Comparison of ENCODE assay signal across 21 mouse cellular contexts in the genomic region with DNA sequence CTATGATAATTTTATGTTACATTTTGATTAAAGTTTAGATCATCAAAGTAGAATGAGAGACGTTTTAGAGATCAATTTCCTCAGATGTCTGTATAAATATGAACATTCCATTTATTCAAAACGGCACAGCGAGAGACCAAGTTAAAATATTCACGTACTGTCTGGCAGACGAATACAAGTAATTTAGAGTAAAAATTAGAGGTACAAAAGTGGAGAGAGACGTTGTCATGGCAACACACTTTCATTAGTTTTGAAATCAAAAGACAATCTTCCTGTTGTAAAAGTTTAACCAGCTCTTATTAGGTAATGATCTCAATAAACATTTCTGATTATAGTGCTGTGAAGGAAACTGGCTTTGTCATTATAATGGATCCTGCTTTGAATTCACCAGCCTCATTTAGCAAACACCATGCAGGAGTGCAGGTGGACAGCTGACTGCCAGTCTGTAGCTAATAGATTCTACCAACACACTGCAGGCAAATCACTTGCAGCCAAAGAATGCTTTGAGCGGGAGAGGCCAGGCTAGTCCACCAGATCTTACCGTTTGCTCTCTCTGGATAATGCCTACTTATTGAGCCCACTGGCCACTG. TPM values are rescaled to one million over a fixed set of nuclear protein-coding genes. Genes with fewer than 3 reads are reported as not detected.
A peak's percentile ranks its signal among the peaks of the same experiment; 100 is the strongest.
DNase-seq lines count a peak whose midpoint lies in the region; ATAC-seq and TF ChIP-seq lines count a peak whose summit lies in the region.
"Had no signal": no experiment of that assay in that cellular context is flagged by ENCODE, and none has a peak within 500 bp of the region (broad histone marks: within the 10 kb centered on the region; RNA-seq: fewer than 3 reads in every experiment).

No protein-coding gene starts in this region.

- TF ChIP-seq POLR2A in brain, embryonic 14.5 days (IDR thresholded peaks at IDR 0.05; ENCODE audit: borderline replicate concordance, extremely low read depth, insufficient read depth, insufficient read length, poor library complexity, severe bottlenecking) = no peak

- H3K27ac ChIP-seq in hindbrain, embryonic 12.5 days = no peak overlapping the region
- H3K27ac ChIP-seq in hindbrain, embryonic 10.5 days = no peak overlapping the region
- peak overlapping the region; percentile 51; the same call in 1 of the 2 replicates for H3K27ac ChIP-seq in forebrain, postnatal 0 days (ENCODE audit: low read depth, low read length)
- H3K27ac ChIP-seq in midbrain, embryonic 14.5 days (replicated peaks; ENCODE audit: low read depth, low read length) = 0 out of 2 replicates have a peak overlapping the region, but pooled peaks have one; percentile 26
- H3K27ac ChIP-seq: limb, embryonic 13.5 days; neural tube, embryonic 12.5 days had no signal

- H3K4me3 ChIP-seq in hindbrain, embryonic 12.5 days = no peak overlapping the region
- no peak overlapping the region for H3K4me3 ChIP-seq in hindbrain, embryonic 10.5 days
- no peak overlapping the region for H3K4me3 ChIP-seq in forebrain, postnatal 0 days (ENCODE audit: low read depth, low read length)
- H3K4me3 ChIP-seq in midbrain, embryonic 14.5 days (replicated peaks; ENCODE audit: low read depth, low read length) = no peak overlapping the region
- H3K4me3 ChIP-seq: limb, embryonic 13.5 days; neural tube, embryonic 12.5 days had no signal

- no peak overlapping the region for H3K9ac ChIP-seq in hindbrain, embryonic 12.5 days
- H3K9ac ChIP-seq in forebrain, postnatal 0 days = no peak overlapping the region
- H3K9ac ChIP-seq in midbrain, embryonic 14.5 days (replicated peaks; ENCODE audit: low read length) = no peak overlapping the region
- H3K9ac ChIP-seq: limb, embryonic 13.5 days; liver, postnatal 0 days; neural tube, embryonic 12.5 days had no signal

- no peaks in the 10 kb centered on the region for H3K27me3 ChIP-seq in hindbrain, embryonic 12.5 days
- H3K27me3 ChIP-seq in hindbrain, embryonic 10.5 days (ENCODE audit: insufficient read depth, poor library complexity, severe bottlenecking) = no peaks in the 10 kb centered on the region
- H3K27me3 ChIP-seq in forebrain, postnatal 0 days (ENCODE audit: insufficient read depth, low read length) = no peaks in the 10 kb centered on the region
- H3K27me3 ChIP-seq in midbrain, embryonic 14.5 days (ENCODE audit: control insufficient read depth, insufficient read depth, low read length) = no peaks in the 10 kb centered on the region
- H3K27me3 ChIP-seq: CH12.LX; limb, embryonic 13.5 days; neural tube, embryonic 12.5 days had no signal

- H3K36me3 ChIP-seq in hindbrain, embryonic 12.5 days = no peaks in the 10 kb centered on the region
- H3K36me3 ChIP-seq in hindbrain, embryonic 10.5 days = no peaks in the 10 kb centered on the region
- H3K36me3 ChIP-seq in forebrain, postnatal 0 days (ENCODE audit: insufficient read depth) = no peaks in the 10 kb centered on the region
- no peaks in the 10 kb centered on the region for H3K36me3 ChIP-seq in midbrain, embryonic 14.5 days (ENCODE audit: control insufficient read depth, insufficient read depth, low read length)
- H3K36me3 ChIP-seq: limb, embryonic 13.5 days; neural tube, embryonic 12.5 days had no signal

- 52% methylated on average over 8 of the region's 8 CpGs for WGBS in hindbrain, embryonic 12.5 days
- WGBS in hindbrain, embryonic 10.5 days = 79% methylated on average over 8 of the region's 8 CpGs
- 7% methylated on average over 8 of the region's 8 CpGs for WGBS in forebrain, postnatal 0 days
- 51% methylated on average over 8 of the region's 8 CpGs for WGBS in midbrain, embryonic 14.5 days

- H3K4me1 ChIP-seq in hindbrain, embryonic 12.5 days = peaks cover 5% of the 10 kb centered on the region; the same call in 1 of the 2 replicates
- H3K4me1 ChIP-seq in hindbrain, embryonic 10.5 days (replicated peaks) = peaks cover 12% of the 10 kb centered on the region
- H3K4me1 ChIP-seq in forebrain, postnatal 0 days (ENCODE audit: insufficient read depth) = no peaks in the 10 kb centered on the region
- H3K4me1 ChIP-seq in midbrain, embryonic 14.5 days (ENCODE audit: control insufficient read depth, insufficient read depth, low read length) = peaks cover 9% of the 10 kb centered on the region; the same call in 1 of the 2 replicates
- H3K4me1 ChIP-seq: neural tube, embryonic 12.5 days had no signal

- H3K9me3 ChIP-seq in hindbrain, embryonic 12.5 days (replicated peaks) = no peaks in the 10 kb centered on the region
- no peaks in the 10 kb centered on the region for H3K9me3 ChIP-seq in hindbrain, embryonic 10.5 days
- no peaks in the 10 kb centered on the region for H3K9me3 ChIP-seq in forebrain, postnatal 0 days (ENCODE audit: low read length)
- H3K9me3 ChIP-seq in midbrain, embryonic 14.5 days (ENCODE audit: control insufficient read depth, low read length) = no peaks in the 10 kb centered on the region
- H3K9me3 ChIP-seq: limb, embryonic 13.5 days; neural tube, embryonic 12.5 days had no signal

- TF ChIP-seq CTCF in brain, embryonic 14.5 days (IDR thresholded peaks at IDR 0.05; ENCODE audit: borderline replicate concordance, extremely low read depth, insufficient read depth, insufficient read length) = no peak
- TF ChIP-seq CTCF in forebrain, postnatal 0 days (IDR thresholded peaks at IDR 0.05; ENCODE audit: low read depth) = no peak

- ATAC-seq in hindbrain, embryonic 12.5 days (ENCODE audit: low FRiP score) = peak; percentile 36; the same call in 1 of the 2 replicates
- ATAC-seq in forebrain, postnatal 0 days = peak; percentile 86
- ATAC-seq in midbrain, embryonic 14.5 days (ENCODE audit: low FRiP score, low TSS enrichment) = 0 out of 2 replicates have a peak, but pooled peaks have one; percentile 19
- ATAC-seq in cerebellum, adult (ENCODE audit: insufficient number of reproducible peaks, low FRiP score, low TSS enrichment) = no peak
- ATAC-seq: liver, postnatal 0 days had no signal

- no peak for DNase-seq in hindbrain, embryonic 10.5 days (ENCODE audit: low spot score)
- DNase-seq in brain, embryonic 14.5 days (ENCODE audit: low read depth) = peak; percentile 87
- peak; percentile 67 for DNase-seq in forebrain, postnatal 0 days
- DNase-seq in midbrain, embryonic 14.5 days = peak; percentile 49
- no peak for DNase-seq in adipocyte (ENCODE audit: low spot score)
- no peak for DNase-seq in right cerebral cortex, postnatal 14 days
- DNase-seq: adrenal gland, adult 2 months; cerebellum, adult 9-10 months; heart, adult 11 months; kidney, adult 8-10 months; kidney, postnatal 36 days; layer of hippocampus, adult 9-11 months; liver, postnatal 0 days had no signal

- no peak overlapping the region for H3K4me2 ChIP-seq in hindbrain, embryonic 12.5 days (replicated peaks)
- no peak overlapping the region for H3K4me2 ChIP-seq in forebrain, postnatal 0 days (ENCODE audit: low read depth)
- H3K4me2 ChIP-seq in midbrain, embryonic 14.5 days (ENCODE audit: low read length) = no peak overlapping the region
- H3K4me2 ChIP-seq: limb, embryonic 13.5 days; neural tube, embryonic 12.5 days had no signal

RNA-seq across cellular contexts. Expression of gene Gm42906, which starts 22.6 kb away (rescaled TPM):
- not detected in 2 replicates for polyA plus RNA-seq in hindbrain, embryonic 12.5 days (2016; fragmentation: Nextera tagmentation; extraction: Ambion mirVana)
- not detected in 2 replicates for polyA plus RNA-seq in hindbrain, embryonic 10.5 days (2016; fragmentation: Nextera tagmentation; extraction: Ambion mirVana)
- not detected in 2 replicates for polyA plus RNA-seq in brain, embryonic 14.5 days (2012; rRNA removed)
- not detected in 2 replicates for total RNA-seq in forebrain, postnatal 0 days (2014; rRNA removed)
- polyA plus RNA-seq in forebrain, postnatal 0 days (2015; fragmentation: Nextera tagmentation; extraction: Ambion mirVana) = not detected in 2 replicates
- polyA plus RNA-seq in midbrain, embryonic 14.5 days (2014; fragmentation: Nextera tagmentation; extraction: Ambion mirVana) = not detected in 2 replicates
- total RNA-seq: adrenal gland, adult 2 months; CH12.LX; hematopoietic stem cell, adult 5-6 weeks had no signal
- polyA plus RNA-seq: adrenal gland, adult 2 months; embryonic facial prominence, embryonic 14.5 days; heart, embryonic 14.5 days; limb, embryonic 13.5 days; liver, postnatal 0 days; neural tube, embryonic 12.5 days had no signal

Comparison
In these comparisons a context has a peak if more than half of its experiments do, and no peak if none do; other contexts are left out.
1. H3K27ac ChIP-seq: peak in forebrain, postnatal 0 days (single experiment) and midbrain, embryonic 14.5 days (single experiment); none in hindbrain, embryonic 12.5 days (single experiment) and hindbrain, embryonic 10.5 days (single experiment).
2. DNase-seq: peak in brain, embryonic 14.5 days (single experiment), forebrain, postnatal 0 days (single experiment) and midbrain, embryonic 14.5 days (single experiment); none in hindbrain, embryonic 10.5 days (single experiment), adipocyte (single experiment) and right cerebral cortex, postnatal 14 days (single experiment).